Mouse (Mus musculus) layer of hippocampus, adult 18-20 months (tissue): Measurements from ENCODE around the gene Ppef2. TPM values are rescaled to one million over a fixed set of nuclear protein-coding genes. Genes with fewer than 3 reads are reported as not detected.

Experiments
- DNase-seq, 2 experiments: peaks; one replicate each; pipeline ENCODE4 v3.0.0; 2022; ENCODE audit warnings: low spot score in 2 of 2
- total RNA-seq, 2 experiments: library from RNA; stranded (reverse); gene quantifications; 2 replicates each; pipeline ENCODE4 v1.2.3; 2021

The Ppef2 gene
- total RNA-seq, 2 experiments from 2014 or later, result 0.58 to 0.62 TPM

DNA sequence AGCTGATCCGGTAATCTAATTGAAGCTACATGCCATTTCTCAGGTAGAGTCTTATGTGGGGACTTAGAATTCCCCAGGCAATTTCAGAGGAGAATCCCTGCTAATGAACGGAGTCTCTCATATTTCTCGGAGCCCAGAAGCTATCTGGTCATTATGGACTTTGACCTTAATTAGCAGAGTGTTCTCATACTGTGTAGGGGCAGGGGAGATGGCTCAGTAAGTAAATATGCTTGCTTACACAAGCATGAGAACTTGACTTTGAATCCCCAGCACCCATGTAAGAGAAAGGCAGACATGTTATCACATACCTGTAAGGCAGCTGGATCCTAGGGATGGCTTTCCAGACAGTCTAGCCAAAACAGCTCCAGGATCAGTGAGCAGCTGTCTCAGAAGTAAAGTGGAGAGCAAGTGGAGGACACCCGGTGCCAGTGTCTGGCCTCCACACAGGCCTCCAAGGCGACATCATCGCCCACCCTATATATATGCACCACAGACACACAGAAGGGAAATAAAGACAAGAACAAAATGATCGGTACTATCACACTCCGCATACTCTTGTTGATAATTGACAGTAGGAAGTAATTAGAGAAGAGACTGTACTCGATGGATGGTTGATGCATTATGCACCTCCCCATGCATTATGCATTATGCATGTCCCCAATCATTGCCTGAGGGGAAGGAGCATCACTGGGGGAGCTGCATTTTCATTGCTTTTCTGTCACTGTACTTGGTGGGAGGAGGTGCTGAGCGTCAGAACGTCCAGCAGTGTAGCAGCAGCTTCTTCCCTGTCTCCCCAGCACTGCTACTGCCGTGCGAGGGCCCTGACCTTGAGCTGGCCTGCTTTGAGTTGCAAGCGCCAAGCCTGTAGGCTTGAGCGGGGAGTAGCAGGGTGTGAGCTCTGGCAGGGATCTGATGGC is 58.9 kb downstream of the Ppef2 start:
- peak in 1 of 2 experiments; percentile 26 for DNase-seq

- DNase-seq, result peak in 1 of 2 experiments; percentile 46
Measured at GRCm38 (mm10) chr5:92195716-92196115, 60.4 kb downstream of the Ppef2 start.

DNA sequence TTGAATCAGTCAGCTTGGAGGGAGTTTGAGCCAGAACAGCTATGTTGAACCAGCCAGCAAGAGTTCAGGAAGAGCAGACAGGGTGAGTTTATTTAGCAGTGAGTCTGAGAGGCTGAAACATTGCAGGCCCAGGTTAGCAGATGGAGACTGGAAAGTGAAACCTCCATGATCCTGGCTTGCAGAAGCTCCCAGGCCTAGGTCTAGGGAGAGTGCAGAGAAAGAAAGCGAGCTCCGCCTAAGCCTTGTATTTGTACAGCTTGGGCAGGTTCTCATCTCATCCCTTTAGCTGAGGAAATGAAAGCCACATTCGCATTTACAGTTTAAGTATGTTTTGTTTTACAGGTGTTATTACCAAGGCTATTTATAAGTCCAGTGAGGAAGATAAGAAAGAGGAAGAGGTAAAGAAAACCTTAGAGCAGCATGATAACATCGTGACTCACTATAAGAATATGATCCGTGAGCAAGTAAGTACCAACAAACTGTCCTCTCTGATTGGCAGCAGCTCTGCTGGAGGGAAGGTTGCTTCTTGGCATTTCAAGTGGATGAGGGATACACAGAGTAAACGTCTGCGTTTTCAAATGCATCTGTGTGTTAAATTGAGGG is 67.1 kb downstream of the Ppef2 start:
- no peak for DNase-seq

GRCm38 (mm10) chr5:92183071-92183830 is 72.8 kb downstream of the Ppef2 start:
- peak in 1 of 2 experiments; percentile 35 for DNase-seq

Other genes with a start within 250 kb of the Ppef2 start
- 10 to 100 TPM; 34.9 to 37.8 TPM for gene Cdkl2, start 212.4 kb downstream of the Ppef2 start, total RNA-seq
- 100 to 1,000 TPM; 237 to 252 TPM for gene G3bp2, start 172.6 kb downstream of the Ppef2 start, total RNA-seq
- 10 to 100 TPM; 80.8 to 82.3 TPM for gene Uso1, start 118.3 kb downstream of the Ppef2 start, total RNA-seq
- gene U90926, start 40.9 kb downstream of the Ppef2 start, total RNA-seq, result not detected
- gene Naaa, start 21.9 kb upstream of the Ppef2 start, total RNA-seq, result 10 to 100 TPM; 50.4 to 52.2 TPM
- 10 to 100 TPM; 20.3 to 21.5 TPM for gene Sdad1, start 54.2 kb upstream of the Ppef2 start, total RNA-seq
- gene Cxcl9, start 71.8 kb upstream of the Ppef2 start, total RNA-seq, result not detected
- 1 to 10 TPM; 2.2 to 4.2 TPM for gene Art3, start 75.5 kb upstream of the Ppef2 start, total RNA-seq
- gene Cxcl10, start 92.6 kb upstream of the Ppef2 start, total RNA-seq, result not detected
- 10 to 100 TPM; 29.6 to 32.0 TPM for gene Nup54, start 178.9 kb upstream of the Ppef2 start, total RNA-seq